Mouse (Mus musculus): ENCODE data around the gene Btbd3. TPM values are rescaled to one million over a fixed set of nuclear protein-coding genes. Genes with fewer than 3 reads are reported as not detected.

Btbd3 gene
- polyA plus RNA-seq, 1 experiment: 6.7 TPM

DNA sequence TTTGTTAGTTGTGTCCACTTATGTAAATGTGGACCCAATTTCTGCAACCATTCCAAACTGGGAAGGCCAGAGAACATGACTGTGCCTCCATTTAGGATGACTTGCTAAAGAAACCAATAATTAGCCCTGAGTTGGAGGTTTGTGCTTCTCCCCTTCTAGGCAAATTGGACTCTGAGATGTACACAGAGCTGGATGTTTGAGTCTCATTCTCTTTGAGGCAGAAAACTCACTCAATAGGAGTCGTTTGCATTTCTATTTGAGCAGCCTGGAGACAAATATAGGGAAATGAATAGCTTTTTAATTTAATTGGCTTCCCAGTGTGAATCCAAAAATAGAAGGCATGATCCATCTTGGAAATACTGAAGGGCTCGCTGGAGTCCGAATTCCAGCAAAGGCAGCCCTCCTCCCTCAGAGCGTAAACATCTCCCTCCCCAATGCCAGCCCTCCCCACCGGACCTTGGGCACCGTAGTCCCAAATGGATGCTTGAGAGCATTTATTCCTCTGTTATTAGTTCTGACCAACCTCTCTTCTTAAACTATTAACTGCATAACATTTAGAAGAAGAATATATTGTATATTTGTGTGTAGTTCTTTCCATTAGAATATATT, 81.6 kb downstream of the Btbd3 start:
- DNase-seq: no peak
- TF ChIP-seq POLR2A (IDR thresholded peaks at IDR 0.05; ENCODE audit: low read depth, low read length) (no peak), CTCF (conservative IDR thresholded peaks at IDR 0.05; ENCODE audit: insufficient read depth, insufficient read length, low read depth, low read length) (no peak)
- Histone ChIP-seq H3K36me3 (ENCODE audit: control insufficient read depth, insufficient read depth, low read length) (no peaks in the 10 kb centered on the region), H3K27ac (ENCODE audit: insufficient read depth, low read depth, low read length) (no peak overlapping the region), H3K4me3 (ENCODE audit: insufficient read depth, low read depth, low read length) (no peak overlapping the region), H3K27me3 (replicated peaks; ENCODE audit: control insufficient read depth, insufficient read depth, low read length) (no peaks in the 10 kb centered on the region), H3K4me1 (ENCODE audit: control insufficient read depth, insufficient read depth, low read length) (no peaks in the 10 kb centered on the region; the same call in 1 of the 2 replicates)
- WGBS: 83% methylated on average over 6 of the region's 6 CpGs

DNA sequence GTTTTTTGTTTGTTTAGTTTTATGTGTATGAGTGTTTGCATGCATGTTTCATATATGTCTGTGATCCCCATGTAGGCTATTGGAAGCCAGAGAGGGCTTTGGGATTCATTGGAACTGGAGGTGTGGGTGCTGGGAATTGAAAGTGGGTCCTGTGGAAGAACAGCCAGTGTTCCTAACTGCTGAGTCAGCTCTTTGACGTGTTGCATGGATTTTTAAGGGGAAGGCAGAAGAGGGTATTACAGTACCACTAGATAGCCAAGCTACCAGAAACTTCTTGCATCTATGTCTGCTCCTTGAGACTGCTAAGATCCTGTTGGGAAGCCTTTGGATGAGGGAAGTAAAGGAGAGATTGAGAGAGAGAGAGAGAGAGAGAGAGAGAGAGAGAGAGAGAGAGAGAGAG, 82.2 kb downstream of the Btbd3 start:
- TF ChIP-seq POLR2A (IDR thresholded peaks at IDR 0.05; ENCODE audit: low read depth, low read length) (no peak), CTCF (conservative IDR thresholded peaks at IDR 0.05; ENCODE audit: insufficient read depth, insufficient read length, low read depth, low read length) (no peak)
- no peaks in the 10 kb centered on the region for H3K27me3 ChIP-seq (replicated peaks; ENCODE audit: control insufficient read depth, insufficient read depth, low read length)
- no peak for DNase-seq
- no peaks in the 10 kb centered on the region for H3K36me3 ChIP-seq (ENCODE audit: control insufficient read depth, insufficient read depth, low read length)
- H3K4me1 ChIP-seq (ENCODE audit: control insufficient read depth, insufficient read depth, low read length): no peaks in the 10 kb centered on the region; the same call in 1 of the 2 replicates
- H3K4me3 ChIP-seq (ENCODE audit: insufficient read depth, low read depth, low read length): no peak overlapping the region
- H3K27ac ChIP-seq (ENCODE audit: insufficient read depth, low read depth, low read length): no peak overlapping the region
- 59% methylated on average over 1 of the region's 1 CpGs for WGBS

DNA sequence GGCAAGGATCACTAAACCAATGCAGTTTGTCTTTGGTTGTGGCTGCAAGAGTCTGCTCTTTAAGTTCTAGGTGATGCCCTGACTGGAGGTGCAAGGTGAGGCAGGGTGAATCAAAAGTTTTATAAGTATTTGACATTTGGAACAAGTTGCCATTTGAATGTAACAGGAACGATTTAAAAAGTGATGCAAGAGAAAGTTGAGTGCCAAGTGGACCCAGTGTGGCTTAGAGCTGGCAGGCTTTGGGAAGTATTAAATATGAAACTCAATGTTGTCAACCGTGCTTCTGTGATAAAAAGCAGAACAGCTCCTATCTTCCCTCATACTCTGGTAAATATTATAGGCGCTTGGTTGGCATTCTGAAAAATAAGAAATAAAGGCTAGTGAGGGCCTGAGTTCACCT, 99.0 kb downstream of the Btbd3 start:
- H3K4me1 ChIP-seq (ENCODE audit: control insufficient read depth, insufficient read depth, low read length): no peaks in the 10 kb centered on the region
- TF ChIP-seq POLR2A (IDR thresholded peaks at IDR 0.05; ENCODE audit: low read depth, low read length): no peak
- TF ChIP-seq CTCF (conservative IDR thresholded peaks at IDR 0.05; ENCODE audit: insufficient read depth, insufficient read length, low read depth, low read length): no peak
- H3K4me3 ChIP-seq (ENCODE audit: insufficient read depth, low read depth, low read length): no peak overlapping the region
- H3K27ac ChIP-seq (ENCODE audit: insufficient read depth, low read depth, low read length): no peak overlapping the region
- H3K27me3 ChIP-seq (replicated peaks; ENCODE audit: control insufficient read depth, insufficient read depth, low read length): no peaks in the 10 kb centered on the region
- WGBS: 82% methylated on average over 3 of the region's 3 CpGs
- no peaks in the 10 kb centered on the region for H3K36me3 ChIP-seq (ENCODE audit: control insufficient read depth, insufficient read depth, low read length)
- DNase-seq: peak; percentile 1

DNA sequence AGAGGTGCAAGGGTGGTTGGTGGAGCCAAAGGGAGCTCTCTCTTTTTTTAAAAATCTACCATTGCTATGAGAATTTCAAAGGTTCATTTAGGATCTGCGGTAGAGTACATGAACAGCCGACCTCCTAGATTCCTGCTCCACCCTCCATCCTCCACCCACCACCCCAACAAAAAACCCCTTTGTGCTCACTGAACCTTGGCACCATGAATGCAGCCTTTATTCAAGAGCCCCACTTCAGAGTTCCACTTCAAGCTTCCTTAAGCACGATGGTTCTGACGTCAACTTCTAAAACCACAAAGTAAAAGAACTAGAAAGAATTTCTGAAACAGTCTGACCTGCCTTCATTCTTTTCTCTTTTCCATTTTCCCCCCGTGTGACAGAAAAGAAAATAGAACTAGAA, 106.1 kb downstream of the Btbd3 start:
- H3K36me3 ChIP-seq (ENCODE audit: control insufficient read depth, insufficient read depth, low read length): no peaks in the 10 kb centered on the region
- WGBS: 52% methylated on average over 5 of the region's 5 CpGs

DNA sequence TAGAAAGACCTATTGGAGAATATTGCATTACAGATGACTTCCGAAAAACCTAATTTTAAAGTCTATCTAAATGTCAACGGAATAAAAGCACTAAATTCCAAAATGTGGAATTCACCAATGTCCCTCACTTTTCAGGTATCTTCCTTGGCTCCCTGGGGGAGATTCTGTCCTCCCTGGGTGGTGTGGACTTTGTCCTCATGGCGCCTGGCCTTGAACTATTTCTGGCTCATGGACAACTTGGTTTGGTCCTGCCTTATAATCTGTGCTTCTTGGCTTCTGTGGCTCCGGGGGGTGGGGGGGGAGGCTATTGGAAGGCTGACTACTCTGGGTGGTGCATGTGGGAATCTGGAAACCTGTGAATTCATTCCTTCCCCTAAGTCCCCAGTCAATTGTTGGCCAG, 109.0 kb downstream of the Btbd3 start:
- TF ChIP-seq POLR2A (IDR thresholded peaks at IDR 0.05; ENCODE audit: low read depth, low read length) (no peak), CTCF (conservative IDR thresholded peaks at IDR 0.05; ENCODE audit: insufficient read depth, insufficient read length, low read depth, low read length) (no peak)
- DNase-seq: peak; percentile 81
- Histone ChIP-seq H3K4me3 (ENCODE audit: insufficient read depth, low read depth, low read length) (no peak overlapping the region), H3K27me3 (replicated peaks; ENCODE audit: control insufficient read depth, insufficient read depth, low read length) (no peaks in the 10 kb centered on the region), H3K27ac (ENCODE audit: insufficient read depth, low read depth, low read length) (no peak overlapping the region; the same call in 1 of the 2 replicates), H3K36me3 (ENCODE audit: control insufficient read depth, insufficient read depth, low read length) (no peaks in the 10 kb centered on the region), H3K4me1 (ENCODE audit: control insufficient read depth, insufficient read depth, low read length) (no peaks in the 10 kb centered on the region)
- WGBS: 67% methylated on average over 4 of the region's 4 CpGs

More for the DNA sequence above, 106.1 kb downstream of the Btbd3 start:
- Histone ChIP-seq H3K4me3 (ENCODE audit: insufficient read depth, low read depth, low read length) (no peak overlapping the region), H3K27me3 (replicated peaks; ENCODE audit: control insufficient read depth, insufficient read depth, low read length) (no peaks in the 10 kb centered on the region), H3K27ac (ENCODE audit: insufficient read depth, low read depth, low read length) (no peak overlapping the region), H3K4me1 (ENCODE audit: control insufficient read depth, insufficient read depth, low read length) (no peaks in the 10 kb centered on the region)
- no peak for TF ChIP-seq POLR2A (IDR thresholded peaks at IDR 0.05; ENCODE audit: low read depth, low read length)
- no peak for TF ChIP-seq CTCF (conservative IDR thresholded peaks at IDR 0.05; ENCODE audit: insufficient read depth, insufficient read length, low read depth, low read length)
- no peak for DNase-seq

DNA sequence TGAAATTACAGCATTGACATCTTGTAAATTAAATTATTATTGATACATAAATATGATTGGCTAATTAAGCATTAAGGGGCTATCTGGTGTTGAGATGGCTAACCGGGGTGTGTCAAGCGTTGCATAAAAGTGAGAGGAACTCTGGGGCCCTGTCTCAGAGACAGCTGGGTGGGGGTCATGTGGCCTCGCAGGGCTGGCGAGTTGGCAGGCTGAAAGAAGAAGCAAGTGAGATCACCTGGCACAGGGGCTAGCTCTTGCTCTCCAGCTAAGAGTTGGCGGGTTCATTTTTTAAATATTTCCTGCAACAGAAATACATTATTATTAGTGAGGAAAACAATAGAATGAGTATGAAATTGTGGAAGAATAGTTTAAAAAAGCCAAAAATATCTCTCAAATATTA, 118.2 kb downstream of the Btbd3 start:
- Histone ChIP-seq H3K4me3 (ENCODE audit: insufficient read depth, low read depth, low read length) (no peak overlapping the region), H3K27ac (ENCODE audit: insufficient read depth, low read depth, low read length) (no peak overlapping the region), H3K27me3 (replicated peaks; ENCODE audit: control insufficient read depth, insufficient read depth, low read length) (no peaks in the 10 kb centered on the region; the same call in 1 of the 2 replicates), H3K36me3 (ENCODE audit: control insufficient read depth, insufficient read depth, low read length) (no peaks in the 10 kb centered on the region), H3K4me1 (ENCODE audit: control insufficient read depth, insufficient read depth, low read length) (no peaks in the 10 kb centered on the region)
- TF ChIP-seq CTCF (conservative IDR thresholded peaks at IDR 0.05; ENCODE audit: insufficient read depth, insufficient read length, low read depth, low read length): no peak
- TF ChIP-seq POLR2A (IDR thresholded peaks at IDR 0.05; ENCODE audit: low read depth, low read length): no peak
- DNase-seq: no peak
- WGBS: 85% methylated on average over 5 of the region's 5 CpGs

DNA sequence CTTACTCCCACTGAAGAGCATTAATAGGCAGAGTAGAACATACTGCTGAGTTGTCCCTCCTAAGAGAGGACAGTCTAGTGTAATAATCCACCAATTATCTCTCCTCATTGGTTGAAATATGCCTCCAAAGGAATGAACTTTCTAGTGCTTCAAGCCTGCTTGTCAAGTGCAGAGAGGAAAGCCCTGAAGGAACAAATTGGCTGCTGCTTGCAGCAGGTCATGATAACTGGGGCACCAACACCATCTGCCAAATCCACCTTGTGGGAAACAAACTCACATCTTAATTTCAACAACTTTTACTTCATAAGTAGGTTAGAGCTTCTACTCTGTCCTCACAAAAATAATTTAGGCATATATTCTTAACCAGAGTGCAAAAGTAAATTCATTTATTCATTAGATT, 122.5 kb downstream of the Btbd3 start:
- Histone ChIP-seq H3K36me3 (ENCODE audit: control insufficient read depth, insufficient read depth, low read length) (no peaks in the 10 kb centered on the region), H3K27me3 (replicated peaks; ENCODE audit: control insufficient read depth, insufficient read depth, low read length) (no peaks in the 10 kb centered on the region; the same call in 1 of the 2 replicates), H3K4me3 (ENCODE audit: insufficient read depth, low read depth, low read length) (no peak overlapping the region), H3K4me1 (ENCODE audit: control insufficient read depth, insufficient read depth, low read length) (no peaks in the 10 kb centered on the region), H3K27ac (ENCODE audit: insufficient read depth, low read depth, low read length) (no peak overlapping the region)
- DNase-seq: no peak
- no peak for TF ChIP-seq CTCF (conservative IDR thresholded peaks at IDR 0.05; ENCODE audit: insufficient read depth, insufficient read length, low read depth, low read length)
- TF ChIP-seq POLR2A (IDR thresholded peaks at IDR 0.05; ENCODE audit: low read depth, low read length): no peak
